Mouse (Mus musculus): ENCODE measurements around the gene Pabpc1l. TPM values are rescaled to one million over a fixed set of nuclear protein-coding genes. Genes with fewer than 3 reads are reported as not detected.

Gene Pabpc1l
- polyA plus RNA-seq, 1 experiment: 0.60 TPM

DNA sequence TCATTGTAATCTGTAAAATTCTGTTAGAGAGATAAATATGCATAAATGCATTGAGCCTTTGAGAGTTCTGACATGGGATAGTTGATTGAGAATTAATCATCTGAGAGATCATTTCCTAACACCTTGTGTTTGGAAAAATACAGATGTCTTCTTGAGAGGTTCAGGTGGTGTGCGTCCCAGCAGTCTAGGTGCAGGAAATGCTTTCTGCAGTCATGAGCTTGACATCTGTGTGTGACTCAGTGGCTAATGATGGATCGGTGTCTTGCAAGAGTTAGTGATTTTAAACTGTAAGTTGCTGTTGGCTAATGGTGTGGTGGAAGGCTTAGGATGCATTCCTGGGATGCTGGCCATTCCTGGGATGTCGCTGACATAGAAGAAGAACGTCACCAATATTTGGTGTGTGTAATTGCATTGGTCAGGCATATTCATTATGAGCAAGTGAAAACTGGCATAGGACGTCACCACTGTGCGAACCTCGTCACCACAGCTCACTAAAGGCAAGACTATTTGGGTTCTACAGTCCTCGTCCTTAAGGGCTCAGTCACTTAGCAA lies 51.7 kb downstream of the Pabpc1l start:
- H3K36me3 ChIP-seq (ENCODE audit: control insufficient read depth, insufficient read depth): peaks cover 25% of the 10 kb centered on the region
- H3K79me2 ChIP-seq (ENCODE audit: control insufficient read depth, insufficient read depth): peaks cover 48% of the 10 kb centered on the region
- no peak overlapping the region for H3K4me3 ChIP-seq (ENCODE audit: insufficient read depth, poor library complexity, severe bottlenecking)
- H3K79me3 ChIP-seq (ENCODE audit: low read depth): peaks cover 26% of the 10 kb centered on the region
- TF ChIP-seq MAX (IDR thresholded peaks at IDR 0.05): no peak
- TF ChIP-seq CTCF (IDR thresholded peaks at IDR 0.05; ENCODE audit: control insufficient read depth, insufficient read depth, insufficient read length): no peak
- TF ChIP-seq MYOG (IDR thresholded peaks at IDR 0.05; ENCODE audit: control insufficient read depth, extremely low read depth, insufficient read length): no peak
- no peak for TF ChIP-seq CEBPB (IDR thresholded peaks at IDR 0.05; ENCODE audit: low read depth)
- no peak for TF ChIP-seq MYOD1 (IDR thresholded peaks at IDR 0.05; ENCODE audit: control insufficient read depth, insufficient read length, low read depth)
- no peak for TF ChIP-seq USF1 (IDR thresholded peaks at IDR 0.05; ENCODE audit: low read depth)
- no peak for TF ChIP-seq FOSL1 (IDR thresholded peaks at IDR 0.05; ENCODE audit: insufficient read depth, low read length, poor library complexity, severe bottlenecking)
- H3ac ChIP-seq (ENCODE audit: control insufficient read depth, insufficient read length, low read depth): no peak overlapping the region
- no peaks in the 10 kb centered on the region for H3K27me3 ChIP-seq (ENCODE audit: control insufficient read depth, insufficient read depth, insufficient read length)

GRCm38 (mm10) chr2:164077875-164078274 lies 52.6 kb downstream of the Pabpc1l start:
- H3K79me2 ChIP-seq (ENCODE audit: control insufficient read depth, insufficient read depth): peaks cover 48% of the 10 kb centered on the region
- H3K27me3 ChIP-seq (ENCODE audit: control insufficient read depth, insufficient read depth, insufficient read length): no peaks in the 10 kb centered on the region
- no peak overlapping the region for H3K4me3 ChIP-seq (ENCODE audit: insufficient read depth, poor library complexity, severe bottlenecking)
- peaks cover 26% of the 10 kb centered on the region for H3K79me3 ChIP-seq (ENCODE audit: low read depth)
- no peak overlapping the region for H3ac ChIP-seq (ENCODE audit: control insufficient read depth, insufficient read length, low read depth)
- TF ChIP-seq MYOD1 (IDR thresholded peaks at IDR 0.05; ENCODE audit: control insufficient read depth, insufficient read length, low read depth): no peak
- no peak for TF ChIP-seq MAX (IDR thresholded peaks at IDR 0.05)
- TF ChIP-seq FOSL1 (IDR thresholded peaks at IDR 0.05; ENCODE audit: insufficient read depth, low read length, poor library complexity, severe bottlenecking): no peak
- no peak for TF ChIP-seq MYOG (IDR thresholded peaks at IDR 0.05; ENCODE audit: control insufficient read depth, extremely low read depth, insufficient read length)
- no peak for TF ChIP-seq CEBPB (IDR thresholded peaks at IDR 0.05; ENCODE audit: low read depth)
- TF ChIP-seq USF1 (IDR thresholded peaks at IDR 0.05; ENCODE audit: low read depth): no peak
- no peak for TF ChIP-seq CTCF (IDR thresholded peaks at IDR 0.05; ENCODE audit: control insufficient read depth, insufficient read depth, insufficient read length)
- peaks cover 35% of the 10 kb centered on the region for H3K36me3 ChIP-seq (ENCODE audit: control insufficient read depth, insufficient read depth)

GRCm38 (mm10) chr2:164079488-164079887 lies 54.2 kb downstream of the Pabpc1l start:
- H3K27me3 ChIP-seq (ENCODE audit: control insufficient read depth, insufficient read depth, insufficient read length): no peaks in the 10 kb centered on the region
- H3K36me3 ChIP-seq (ENCODE audit: control insufficient read depth, insufficient read depth): peaks cover 49% of the 10 kb centered on the region
- peaks cover 23% of the 10 kb centered on the region for H3K79me3 ChIP-seq (ENCODE audit: low read depth)
- H3ac ChIP-seq (ENCODE audit: control insufficient read depth, insufficient read length, low read depth): no peak overlapping the region
- peaks cover 42% of the 10 kb centered on the region for H3K79me2 ChIP-seq (ENCODE audit: control insufficient read depth, insufficient read depth)
- TF ChIP-seq MAX (IDR thresholded peaks at IDR 0.05) (no peak), MYOG (IDR thresholded peaks at IDR 0.05; ENCODE audit: control insufficient read depth, extremely low read depth, insufficient read length) (no peak), MYOD1 (IDR thresholded peaks at IDR 0.05; ENCODE audit: control insufficient read depth, insufficient read length, low read depth) (no peak), USF1 (IDR thresholded peaks at IDR 0.05; ENCODE audit: low read depth) (no peak), CTCF (IDR thresholded peaks at IDR 0.05; ENCODE audit: control insufficient read depth, insufficient read depth, insufficient read length) (no peak), CEBPB (IDR thresholded peaks at IDR 0.05; ENCODE audit: low read depth) (no peak), FOSL1 (IDR thresholded peaks at IDR 0.05; ENCODE audit: insufficient read depth, low read length, poor library complexity, severe bottlenecking) (no peak)
- no peak overlapping the region for H3K4me3 ChIP-seq (ENCODE audit: insufficient read depth, poor library complexity, severe bottlenecking)

GRCm38 (mm10) chr2:164081577-164081976 lies 56.3 kb downstream of the Pabpc1l start:
- no peaks in the 10 kb centered on the region for H3K27me3 ChIP-seq (ENCODE audit: control insufficient read depth, insufficient read depth, insufficient read length)
- H3K79me3 ChIP-seq (ENCODE audit: low read depth): peaks cover 10% of the 10 kb centered on the region
- peaks cover 68% of the 10 kb centered on the region for H3K36me3 ChIP-seq (ENCODE audit: control insufficient read depth, insufficient read depth)
- no peak for TF ChIP-seq MYOD1 (IDR thresholded peaks at IDR 0.05; ENCODE audit: control insufficient read depth, insufficient read length, low read depth)
- no peak for TF ChIP-seq CEBPB (IDR thresholded peaks at IDR 0.05; ENCODE audit: low read depth)
- TF ChIP-seq USF1 (IDR thresholded peaks at IDR 0.05; ENCODE audit: low read depth): no peak
- TF ChIP-seq MAX (IDR thresholded peaks at IDR 0.05): no peak
- TF ChIP-seq MYOG (IDR thresholded peaks at IDR 0.05; ENCODE audit: control insufficient read depth, extremely low read depth, insufficient read length): no peak
- no peak for TF ChIP-seq FOSL1 (IDR thresholded peaks at IDR 0.05; ENCODE audit: insufficient read depth, low read length, poor library complexity, severe bottlenecking)
- TF ChIP-seq CTCF (IDR thresholded peaks at IDR 0.05; ENCODE audit: control insufficient read depth, insufficient read depth, insufficient read length): no peak
- H3K79me2 ChIP-seq (ENCODE audit: control insufficient read depth, insufficient read depth): peaks cover 22% of the 10 kb centered on the region
- no peak overlapping the region for H3K4me3 ChIP-seq (ENCODE audit: insufficient read depth, poor library complexity, severe bottlenecking)
- no peak overlapping the region for H3ac ChIP-seq (ENCODE audit: control insufficient read depth, insufficient read length, low read depth)

GRCm38 (mm10) chr2:164082175-164082574 lies 56.9 kb downstream of the Pabpc1l start:
- no peak overlapping the region for H3K4me3 ChIP-seq (ENCODE audit: insufficient read depth, poor library complexity, severe bottlenecking)
- H3K79me2 ChIP-seq (ENCODE audit: control insufficient read depth, insufficient read depth): peaks cover 16% of the 10 kb centered on the region
- peaks cover 8% of the 10 kb centered on the region for H3K79me3 ChIP-seq (ENCODE audit: low read depth)
- no peaks in the 10 kb centered on the region for H3K27me3 ChIP-seq (ENCODE audit: control insufficient read depth, insufficient read depth, insufficient read length)
- peaks cover 74% of the 10 kb centered on the region for H3K36me3 ChIP-seq (ENCODE audit: control insufficient read depth, insufficient read depth)
- H3ac ChIP-seq (ENCODE audit: control insufficient read depth, insufficient read length, low read depth): no peak overlapping the region
- no peak for TF ChIP-seq USF1 (IDR thresholded peaks at IDR 0.05; ENCODE audit: low read depth)
- TF ChIP-seq CTCF (IDR thresholded peaks at IDR 0.05; ENCODE audit: control insufficient read depth, insufficient read depth, insufficient read length): no peak
- TF ChIP-seq MYOD1 (IDR thresholded peaks at IDR 0.05; ENCODE audit: control insufficient read depth, insufficient read length, low read depth): no peak
- TF ChIP-seq CEBPB (IDR thresholded peaks at IDR 0.05; ENCODE audit: low read depth): no peak
- TF ChIP-seq FOSL1 (IDR thresholded peaks at IDR 0.05; ENCODE audit: insufficient read depth, low read length, poor library complexity, severe bottlenecking): no peak
- TF ChIP-seq MYOG (IDR thresholded peaks at IDR 0.05; ENCODE audit: control insufficient read depth, extremely low read depth, insufficient read length): no peak
- TF ChIP-seq MAX (IDR thresholded peaks at IDR 0.05): no peak
